Mouse (Mus musculus) C2C12 (cell line): ENCODE measurements around the gene Nod1.

Experiments
- CEBPB ChIP-seq: IDR thresholded peaks from one replicate; pipeline ENCODE4 v1.6.1; 2011; ENCODE audit warnings: low read depth, mild to moderate bottlenecking, control low read depth, moderate library complexity
- CTCF ChIP-seq: IDR thresholded peaks from one replicate; pipeline ENCODE4 v1.5.1; 2011; ENCODE audit not compliant: control insufficient read depth, insufficient read depth, insufficient read length
- FOSL1 ChIP-seq: IDR thresholded peaks from one replicate; pipeline ENCODE4 v1.8.0; 2011; ENCODE audit warnings: mild to moderate bottlenecking, low read length; ENCODE audit not compliant: poor library complexity, insufficient read depth, severe bottlenecking
- MAX ChIP-seq: IDR thresholded peaks from one replicate; pipeline ENCODE4 v1.6.1; 2011; ENCODE audit warnings: mild to moderate bottlenecking, control low read depth
- MYOD1 ChIP-seq: IDR thresholded peaks from one replicate; pipeline ENCODE4 v1.6.1; 2011; ENCODE audit warnings: low read depth; ENCODE audit not compliant: control insufficient read depth, insufficient read length
- MYOG ChIP-seq: IDR thresholded peaks from one replicate; pipeline ENCODE4 v1.6.1; 2011; ENCODE audit not compliant: control insufficient read depth, insufficient read length; ENCODE audit errors: extremely low read depth
- USF1 ChIP-seq: IDR thresholded peaks from one replicate; pipeline ENCODE4 v1.6.1; 2011; ENCODE audit warnings: low read depth, mild to moderate bottlenecking, control low read depth, moderate library complexity

DNA sequence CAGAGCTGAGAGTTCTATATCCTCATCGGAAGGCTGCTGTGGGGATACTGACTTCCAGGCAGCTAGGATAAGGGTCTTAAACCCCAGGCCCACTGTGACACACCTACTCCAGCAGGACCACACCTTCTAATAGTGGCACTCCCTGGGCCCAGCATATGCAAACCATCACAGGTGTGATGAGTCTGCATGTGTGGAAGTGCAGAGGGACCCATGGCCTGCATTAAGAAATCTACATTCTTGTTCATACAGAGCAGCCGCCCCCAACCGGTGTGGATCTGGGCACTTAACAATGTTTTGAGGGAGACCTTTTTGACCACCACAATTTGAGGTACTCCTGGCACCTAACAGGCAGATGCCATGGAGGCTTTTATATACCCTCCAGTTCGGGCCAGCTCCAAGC lies 40.8 kb downstream of the Nod1 start:
- no peak for TF ChIP-seq CTCF
- TF ChIP-seq USF1: no peak
- no peak for TF ChIP-seq CEBPB
- TF ChIP-seq FOSL1: no peak
- TF ChIP-seq MYOG: no peak
- TF ChIP-seq MAX: no peak
- no peak for TF ChIP-seq MYOD1
